Mouse (Mus musculus) CD8-positive naive resting alpha-beta T cell, adult 2 months (primary cell): ENCODE results near the gene Sh3glb2.

Experiments used
- DNase-seq, 2 experiments: peaks; one replicate each; pipeline ENCODE4 v3.0.0; 2022; ENCODE audit warnings: low read depth in 2 of 2, low spot score in 2 of 2

Gene Sh3glb2

GRCm38 (mm10) chr2:30342061-30342460 is 17.1 kb downstream of the Sh3glb2 start:
- no peak for DNase-seq

GRCm38 (mm10) chr2:30337179-30337578 is 22.0 kb downstream of the Sh3glb2 start:
- DNase-seq = no peak

- DNase-seq = no peak
Observed at GRCm38 (mm10) chr2:30336174-30336915, 22.8 kb downstream of the Sh3glb2 start.

- DNase-seq = no peak
Observed at GRCm38 (mm10) chr2:30335324-30335723, 23.8 kb downstream of the Sh3glb2 start.

GRCm38 (mm10) chr2:30328791-30329190 is 30.3 kb downstream of the Sh3glb2 start:
- DNase-seq = no peak

- DNase-seq = no peak
Observed at GRCm38 (mm10) chr2:30327276-30327675, 31.9 kb downstream of the Sh3glb2 start.

- DNase-seq = no peak
Observed at GRCm38 (mm10) chr2:30325296-30325695, 33.8 kb downstream of the Sh3glb2 start.

- DNase-seq = no peak
Observed at GRCm38 (mm10) chr2:30323111-30323510, 36.0 kb downstream of the Sh3glb2 start.

- no peak for DNase-seq
Observed at GRCm38 (mm10) chr2:30319260-30319659, 39.9 kb downstream of the Sh3glb2 start.

GRCm38 (mm10) chr2:30316955-30317354 is 42.2 kb downstream of the Sh3glb2 start:
- DNase-seq = no peak

- no peak for DNase-seq
Observed at GRCm38 (mm10) chr2:30316136-30316535, 43.0 kb downstream of the Sh3glb2 start.

- DNase-seq = no peak
Observed at GRCm38 (mm10) chr2:30311481-30311880, 47.7 kb downstream of the Sh3glb2 start.

GRCm38 (mm10) chr2:30309351-30309750 is 49.8 kb downstream of the Sh3glb2 start:
- DNase-seq = no peak

- DNase-seq = no peak
Observed at GRCm38 (mm10) chr2:30306087-30306486, 53.0 kb downstream of the Sh3glb2 start.

GRCm38 (mm10) chr2:30299966-30300365 is 59.2 kb downstream of the Sh3glb2 start:
- DNase-seq = no peak

- no peak for DNase-seq
Observed at GRCm38 (mm10) chr2:30299525-30299924, 59.6 kb downstream of the Sh3glb2 start.
